Mouse (Mus musculus): ENCODE results near the gene Trappc5. TPM values are rescaled to one million over a fixed set of nuclear protein-coding genes. Genes with fewer than 3 reads are reported as not detected.

Trappc5 gene
- polyA plus RNA-seq, 1 experiment from 2014 or later = 38.4 TPM

GRCm38 (mm10) chr8:3679236-3679635 is 3.1 kb downstream of the Trappc5 start:
- no peaks in the 10 kb centered on the region for H3K27me3 ChIP-seq
- ATAC-seq (ENCODE audit: borderline replicate concordance, extremely low read depth, low FRiP score, low TSS enrichment) = no peak
- H3K9ac ChIP-seq = no peak overlapping the region
- no peak overlapping the region for H3K4me3 ChIP-seq
- H3K27ac ChIP-seq = no peak overlapping the region
- no peak overlapping the region for H3K4me2 ChIP-seq
- peaks cover 31% of the 10 kb centered on the region for H3K36me3 ChIP-seq
- H3K9me3 ChIP-seq = no peaks in the 10 kb centered on the region
- H3K4me1 ChIP-seq = peaks cover 31% of the 10 kb centered on the region
- 94% methylated on average over 23 of the region's 23 CpGs for WGBS

GRCm38 (mm10) chr8:3679656-3680055 is 3.6 kb downstream of the Trappc5 start:
- ATAC-seq (ENCODE audit: borderline replicate concordance, extremely low read depth, low FRiP score, low TSS enrichment) = no peak
- H3K9me3 ChIP-seq = no peaks in the 10 kb centered on the region
- no peak overlapping the region for H3K4me2 ChIP-seq
- H3K27ac ChIP-seq = no peak overlapping the region
- no peak overlapping the region for H3K4me3 ChIP-seq
- WGBS = 76% methylated on average over 5 of the region's 5 CpGs
- no peak overlapping the region for H3K9ac ChIP-seq
- peaks cover 31% of the 10 kb centered on the region for H3K4me1 ChIP-seq
- H3K27me3 ChIP-seq = no peaks in the 10 kb centered on the region
- H3K36me3 ChIP-seq = peaks cover 31% of the 10 kb centered on the region

GRCm38 (mm10) chr8:3682435-3682834 is 6.3 kb downstream of the Trappc5 start:
- peaks cover 31% of the 10 kb centered on the region for H3K36me3 ChIP-seq
- H3K4me1 ChIP-seq = peaks cover 22% of the 10 kb centered on the region
- H3K4me3 ChIP-seq = no peak overlapping the region
- H3K4me2 ChIP-seq = no peak overlapping the region
- no peak overlapping the region for H3K27ac ChIP-seq
- H3K27me3 ChIP-seq = no peaks in the 10 kb centered on the region
- ATAC-seq (ENCODE audit: borderline replicate concordance, extremely low read depth, low FRiP score, low TSS enrichment) = no peak
- H3K9me3 ChIP-seq = no peaks in the 10 kb centered on the region
- H3K9ac ChIP-seq = no peak overlapping the region
- WGBS = 92% methylated on average over 5 of the region's 5 CpGs

GRCm38 (mm10) chr8:3683408-3684176 is 7.5 kb downstream of the Trappc5 start:
- Histone ChIP-seq H3K9ac (no peak overlapping the region), H3K36me3 (peaks cover 31% of the 10 kb centered on the region), H3K4me1 (peaks cover 11% of the 10 kb centered on the region; the same call in 1 of the 2 replicates), H3K9me3 (no peaks in the 10 kb centered on the region), H3K4me2 (no peak overlapping the region), H3K27me3 (no peaks in the 10 kb centered on the region), H3K4me3 (no peak overlapping the region), H3K27ac (no peak overlapping the region)
- 56% methylated on average over 6 of the region's 6 CpGs for WGBS
- no peak for ATAC-seq (ENCODE audit: borderline replicate concordance, extremely low read depth, low FRiP score, low TSS enrichment)

GRCm38 (mm10) chr8:3684530-3684929 is 8.4 kb downstream of the Trappc5 start:
- no peak overlapping the region for H3K27ac ChIP-seq
- H3K36me3 ChIP-seq = peaks cover 23% of the 10 kb centered on the region
- no peaks in the 10 kb centered on the region for H3K27me3 ChIP-seq
- peaks cover 8% of the 10 kb centered on the region; the same call in 1 of the 2 replicates for H3K4me1 ChIP-seq
- no peak overlapping the region for H3K4me2 ChIP-seq
- no peak for ATAC-seq (ENCODE audit: borderline replicate concordance, extremely low read depth, low FRiP score, low TSS enrichment)
- H3K9me3 ChIP-seq = no peaks in the 10 kb centered on the region
- H3K9ac ChIP-seq = no peak overlapping the region
- no peak overlapping the region for H3K4me3 ChIP-seq

GRCm38 (mm10) chr8:3685422-3685821 is 9.3 kb downstream of the Trappc5 start:
- 60% methylated on average over 5 of the region's 5 CpGs for whole genome bisulfite sequencing
- Histone ChIP-seq H3K27ac (no peak overlapping the region), H3K9me3 (no peaks in the 10 kb centered on the region), H3K36me3 (peaks cover 14% of the 10 kb centered on the region), H3K27me3 (no peaks in the 10 kb centered on the region), H3K4me3 (no peak overlapping the region), H3K4me1 (no peaks in the 10 kb centered on the region), H3K4me2 (no peak overlapping the region), H3K9ac (no peak overlapping the region)
- no peak for ATAC-seq (ENCODE audit: borderline replicate concordance, extremely low read depth, low FRiP score, low TSS enrichment)

GRCm38 (mm10) chr8:3687537-3687936 is 11.4 kb downstream of the Trappc5 start:
- Histone ChIP-seq H3K9ac (no peak overlapping the region), H3K4me2 (no peak overlapping the region), H3K9me3 (no peaks in the 10 kb centered on the region), H3K4me3 (no peak overlapping the region), H3K36me3 (no peaks in the 10 kb centered on the region; the same call in 1 of the 2 replicates), H3K27me3 (no peaks in the 10 kb centered on the region), H3K4me1 (no peaks in the 10 kb centered on the region), H3K27ac (no peak overlapping the region)
- 73% methylated on average over 6 of the region's 6 CpGs for WGBS
- ATAC-seq (ENCODE audit: borderline replicate concordance, extremely low read depth, low FRiP score, low TSS enrichment) = no peak

- no peak overlapping the region for H3K4me2 ChIP-seq
- no peak overlapping the region for H3K27ac ChIP-seq
- no peak; the same call in 1 of the 2 replicates for ATAC-seq (ENCODE audit: borderline replicate concordance, extremely low read depth, low FRiP score, low TSS enrichment)
- no peaks in the 10 kb centered on the region for H3K27me3 ChIP-seq
- H3K4me1 ChIP-seq = no peaks in the 10 kb centered on the region
- no peaks in the 10 kb centered on the region for H3K36me3 ChIP-seq
- H3K4me3 ChIP-seq = no peak overlapping the region
- WGBS = 58% methylated on average over 3 of the region's 3 CpGs
- no peaks in the 10 kb centered on the region for H3K9me3 ChIP-seq
- no peak overlapping the region for H3K9ac ChIP-seq
Observed at GRCm38 (mm10) chr8:3690774-3691173, 14.7 kb downstream of the Trappc5 start.

- 81% methylated on average over 3 of the region's 3 CpGs for WGBS
- ATAC-seq (ENCODE audit: borderline replicate concordance, extremely low read depth, low FRiP score, low TSS enrichment) = no peak
- Histone ChIP-seq H3K4me2 (no peak within 1 kb of the TSS), H3K4me3 (no peak within 1 kb of the TSS), H3K27ac (no peak within 1 kb of the TSS), H3K4me1 (no peaks in the 10 kb centered on the region), H3K36me3 (no peaks in the 10 kb centered on the region), H3K9me3 (no peaks in the 10 kb centered on the region), H3K27me3 (no peaks in the 10 kb centered on the region), H3K9ac (no peak within 1 kb of the TSS)
Observed at GRCm38 (mm10) chr8:3694121-3694520, 18.0 kb downstream of the Trappc5 start, which contains the start of gene Fcer2a. Fcer2a (minus strand) TSS chr8:3694175.

- Histone ChIP-seq H3K36me3 (no peaks in the 10 kb centered on the region), H3K4me2 (no peak overlapping the region), H3K4me1 (no peaks in the 10 kb centered on the region), H3K9me3 (no peaks in the 10 kb centered on the region), H3K9ac (no peak overlapping the region), H3K27ac (no peak overlapping the region), H3K4me3 (no peak overlapping the region), H3K27me3 (no peaks in the 10 kb centered on the region)
- no peak for ATAC-seq (ENCODE audit: borderline replicate concordance, extremely low read depth, low FRiP score, low TSS enrichment)
- WGBS = 86% methylated on average over 1 of the region's 1 CpGs
Observed at GRCm38 (mm10) chr8:3701491-3701890, 25.4 kb downstream of the Trappc5 start.

- Histone ChIP-seq H3K36me3 (no peaks in the 10 kb centered on the region), H3K4me1 (no peaks in the 10 kb centered on the region), H3K4me3 (no peak overlapping the region), H3K27me3 (no peaks in the 10 kb centered on the region), H3K9ac (no peak overlapping the region), H3K4me2 (no peak overlapping the region), H3K9me3 (no peaks in the 10 kb centered on the region), H3K27ac (no peak overlapping the region)
- WGBS = 51% methylated on average over 4 of the region's 4 CpGs
- no peak for ATAC-seq (ENCODE audit: borderline replicate concordance, extremely low read depth, low FRiP score, low TSS enrichment)
Observed at GRCm38 (mm10) chr8:3705711-3706110, 29.6 kb downstream of the Trappc5 start.

- no peak overlapping the region for H3K27ac ChIP-seq
- no peak overlapping the region for H3K9ac ChIP-seq
- H3K27me3 ChIP-seq = no peaks in the 10 kb centered on the region
- H3K4me3 ChIP-seq = no peak overlapping the region
- no peaks in the 10 kb centered on the region for H3K36me3 ChIP-seq
- no peaks in the 10 kb centered on the region for H3K9me3 ChIP-seq
- ATAC-seq (ENCODE audit: borderline replicate concordance, extremely low read depth, low FRiP score, low TSS enrichment) = no peak
- H3K4me1 ChIP-seq = no peaks in the 10 kb centered on the region
- H3K4me2 ChIP-seq = no peak overlapping the region
- WGBS = 55% methylated on average over 7 of the region's 7 CpGs
Observed at GRCm38 (mm10) chr8:3707611-3708010, 31.5 kb downstream of the Trappc5 start.
